Mouse (Mus musculus) CH12.LX (cell line): ENCODE measurements around the gene Ints7. TPM values are rescaled to one million over a fixed set of nuclear protein-coding genes. Genes with fewer than 3 reads are reported as not detected.

Source experiments
- DNase-seq: peaks from one replicate; pipeline ENCODE4 v3.0.0-alpha.2; 2013; ENCODE audit errors: extremely low read depth
- H3K27ac ChIP-seq: 2 replicates; pipeline ENCODE4 v1.5.1; 2012; ENCODE audit warnings: low read depth, mild to moderate bottlenecking, control low read depth, moderate library complexity; ENCODE audit not compliant: insufficient read depth
- H3K27me3 ChIP-seq: replicated peaks from 2 replicates; pipeline ENCODE3; 2012; ENCODE audit warnings: inconsistent platforms
- H3K36me3 ChIP-seq, 2 experiments: replicated peaks in 1 of 2; 2 replicates each; pipeline versions ENCODE3 to v1.6.1; 2012; ENCODE audit warnings: inconsistent platforms in 1 of 2, low read length in 1 of 2, mild to moderate bottlenecking in 1 of 2, mixed read lengths in 1 of 2, moderate library complexity in 1 of 2; ENCODE audit not compliant: control insufficient read depth in 1 of 2, insufficient read depth in 1 of 2
- H3K4me1 ChIP-seq, 2 experiments: 2 replicates each; pipeline ENCODE4 v1.6.1; 2012; ENCODE audit warnings: inconsistent platforms in 1 of 2, moderate library complexity in 1 of 2; ENCODE audit not compliant: insufficient read depth in 2 of 2, control insufficient read depth in 1 of 2
- H3K4me2 ChIP-seq: 2 replicates; pipeline ENCODE4 v1.6.1; 2012; ENCODE audit warnings: low read depth, mild to moderate bottlenecking, control low read depth; ENCODE audit not compliant: poor library complexity, insufficient read depth, severe bottlenecking
- H3K4me3 ChIP-seq, 3 experiments: fragments of 150-350 bp in 1 of 3; sonication (generic) in 1 of 3; replicated peaks in 1 of 3; 2 replicates each; pipeline versions ENCODE3 to v1.5.1; 2011 to 2012; ENCODE audit warnings: low read depth in 2 of 3, low read length in 2 of 3, mild to moderate bottlenecking in 2 of 3, moderate library complexity in 2 of 3, control low read depth in 1 of 3, improper control_type of control experiment in 1 of 3, inconsistent platforms in 1 of 3, mixed read lengths in 1 of 3; ENCODE audit not compliant: poor library complexity in 1 of 3
- H3K79me2 ChIP-seq: replicated peaks from 2 replicates; pipeline ENCODE4 v1.6.1; 2012; ENCODE audit warnings: mild to moderate bottlenecking, moderate library complexity; ENCODE audit not compliant: control insufficient read depth, poor library complexity, insufficient read depth, severe bottlenecking; ENCODE audit errors: extremely low read depth
- H3K9ac ChIP-seq: 2 replicates; pipeline ENCODE4 v1.6.1; 2012; ENCODE audit warnings: low read depth, mild to moderate bottlenecking, control low read depth, moderate library complexity; ENCODE audit not compliant: insufficient read depth
- H3K9me3 ChIP-seq: replicated peaks from 2 replicates; pipeline ENCODE3; 2012; ENCODE audit warnings: low read length, inconsistent platforms, mixed read lengths
- BHLHE40 ChIP-seq: IDR thresholded peaks from 2 replicates; pipeline ENCODE4 v1.6.1; 2011; ENCODE audit warnings: mild to moderate bottlenecking, low read depth, low read length, improper control_type of control experiment
- CHD1 ChIP-seq: IDR thresholded peaks from 2 replicates; pipeline ENCODE4 v1.6.1; 2012; ENCODE audit warnings: low read depth, low read length, improper control_type of control experiment, inconsistent platforms
- CHD2 ChIP-seq: IDR thresholded peaks from 2 replicates; pipeline ENCODE4 v1.6.1; 2011; ENCODE audit warnings: low read length, improper control_type of control experiment
- E2F4 ChIP-seq: IDR thresholded peaks from 2 replicates; pipeline ENCODE4 v1.6.1; 2011; ENCODE audit warnings: low read depth, low read length, improper control_type of control experiment; ENCODE audit not compliant: insufficient replicate concordance
- EP300 ChIP-seq: IDR thresholded peaks from 2 replicates; pipeline ENCODE4 v1.6.1; 2011; ENCODE audit warnings: low read length, improper control_type of control experiment
- ETS1 ChIP-seq: conservative IDR thresholded peaks from 2 replicates; pipeline ENCODE4 v1.6.1; 2012; ENCODE audit warnings: low read depth, mild to moderate bottlenecking, inconsistent platforms, low read length, improper control_type of control experiment, moderate library complexity
- HCFC1 ChIP-seq: IDR thresholded peaks from 2 replicates; pipeline ENCODE4 v1.6.1; 2012; ENCODE audit warnings: low read depth, mild to moderate bottlenecking, inconsistent platforms, low read length, improper control_type of control experiment
- IRF4 ChIP-seq: IDR thresholded peaks from 2 replicates; pipeline ENCODE4 v1.6.1; 2014; ENCODE audit warnings: low read depth, mild to moderate bottlenecking, inconsistent platforms, low read length, improper control_type of control experiment
- JUND ChIP-seq: conservative IDR thresholded peaks from 2 replicates; pipeline ENCODE4 v1.6.1; 2011; ENCODE audit warnings: low read depth, low read length, improper control_type of control experiment
- MAX ChIP-seq: IDR thresholded peaks from 2 replicates; pipeline ENCODE4 v1.6.1; 2011; ENCODE audit warnings: low read length, improper control_type of control experiment
- MEF2A ChIP-seq: IDR thresholded peaks from 2 replicates; pipeline ENCODE4 v1.6.1; 2014; ENCODE audit warnings: low read depth, mild to moderate bottlenecking, inconsistent platforms, low read length, improper control_type of control experiment, borderline replicate concordance
- MXI1 ChIP-seq: IDR thresholded peaks from 2 replicates; pipeline ENCODE4 v1.6.1; 2011; ENCODE audit warnings: mild to moderate bottlenecking, low read depth, low read length, improper control_type of control experiment
- MYC ChIP-seq: IDR thresholded peaks from 2 replicates; pipeline ENCODE4 v1.6.1; 2011; ENCODE audit warnings: low read depth, mild to moderate bottlenecking, improper control_type of control experiment, low read length
- NELFE ChIP-seq: IDR thresholded peaks from 2 replicates; pipeline ENCODE4 v1.6.1; 2011; ENCODE audit warnings: low read depth, low read length, improper control_type of control experiment
- NRF1 ChIP-seq: IDR thresholded peaks from 2 replicates; pipeline ENCODE4 v1.6.1; 2014; ENCODE audit warnings: low read depth, mild to moderate bottlenecking, inconsistent platforms, low read length, improper control_type of control experiment, moderate library complexity
- PAX5 ChIP-seq: IDR thresholded peaks from 2 replicates; pipeline ENCODE4 v1.6.1; 2012; ENCODE audit warnings: low read length, inconsistent platforms, mixed read lengths
- POLR2A ChIP-seq: IDR thresholded peaks from 2 replicates; pipeline ENCODE4 v1.6.1; 2011; ENCODE audit warnings: low read depth, mild to moderate bottlenecking, improper control_type of control experiment, low read length
- POLR2AphosphoS2 ChIP-seq: IDR thresholded peaks from 2 replicates; pipeline ENCODE4 v1.6.1; 2011; ENCODE audit warnings: low read depth, low read length, improper control_type of control experiment
- RCOR1 ChIP-seq: conservative IDR thresholded peaks from 2 replicates; pipeline ENCODE4 v1.6.1; 2012; ENCODE audit warnings: low read depth, mild to moderate bottlenecking, inconsistent platforms, low read length, improper control_type of control experiment
- SIN3A ChIP-seq: IDR thresholded peaks from 2 replicates; pipeline ENCODE4 v1.6.1; 2012; ENCODE audit warnings: low read length, improper control_type of control experiment, inconsistent platforms
- SMC3 ChIP-seq: IDR thresholded peaks from 2 replicates; pipeline ENCODE4 v1.6.1; 2011; ENCODE audit warnings: low read depth, low read length, improper control_type of control experiment
- TCF12 ChIP-seq: IDR thresholded peaks from 2 replicates; pipeline ENCODE4 v1.6.1; 2014; ENCODE audit warnings: low read depth, mild to moderate bottlenecking, inconsistent platforms, low read length, improper control_type of control experiment
- UBTF ChIP-seq: IDR thresholded peaks from 2 replicates; pipeline ENCODE4 v1.6.1; 2012; ENCODE audit warnings: low read depth, mild to moderate bottlenecking, inconsistent platforms, low read length, improper control_type of control experiment, moderate library complexity
- USF2 ChIP-seq: conservative IDR thresholded peaks from 2 replicates; pipeline ENCODE4 v1.6.1; 2011; ENCODE audit warnings: low read depth, low read length, improper control_type of control experiment
- ZKSCAN1 ChIP-seq: IDR thresholded peaks from 2 replicates; pipeline ENCODE4 v1.6.1; 2012; ENCODE audit warnings: low read depth, inconsistent platforms, low read length, improper control_type of control experiment, borderline replicate concordance
- ZMIZ1 ChIP-seq: IDR thresholded peaks from 2 replicates; pipeline ENCODE4 v1.6.1; 2012; ENCODE audit warnings: low read depth, mild to moderate bottlenecking, inconsistent platforms, low read length, improper control_type of control experiment
- dilution Hi-C: fragments of 300-500 bp; cut with MboI; formaldehyde crosslinking; loops from 2 replicates; pipeline ENCODE4 v1.14.3; 2020; ENCODE audit warnings: low sequenced_read_pairs; ENCODE audit not compliant: extremely low pct_unique_long_range_greater_than_20kb, extremely low pct_ligation_motif_present
- in situ Hi-C: fragments of 300-500 bp; cut with MboI; formaldehyde crosslinking; loops from 3 replicates; pipeline ENCODE4 v1.14.3; 2019; ENCODE audit warnings: low sequenced_read_pairs, low pct_ligation_motif_present, low pct_unique_long_range_greater_than_20kb, mixed read lengths
- polyA plus RNA-seq: library from polyadenylated mRNA; unstranded; fragments of >175 nt; gene quantifications from 2 replicates; pipeline ENCODE4 v1.2.1, GENCODE M21; 2012; ENCODE audit warnings: low read depth; ENCODE audit not compliant: insufficient read length
- total RNA-seq, 2 experiments: library from RNA; depleted of rRNA; stranded (reverse); fragments of 300-350 nt in 1 of 2; fragments of >200 nt in 1 of 2; gene quantifications; 2 replicates each; pipeline ENCODE4 v1.2.3; 2012 to 2014

Gene Ints7
- total and polyA plus RNA-seq, 3 experiments: 30.4 to 58.8 (median 50.5) TPM

- DNase-seq: peak; percentile 86
- dilution Hi-C loops: no loop called here
- H3K27me3 ChIP-seq: no peaks in the 10 kb centered on the region
- in situ Hi-C loops: loop anchor here (5.0 kb wide), 1 partner anchor 237 kb away; no protein-coding TSS in a partner anchor
- peaks cover 9 to 48% of the 10 kb centered on the region in 2 experiments for H3K4me1 ChIP-seq
- H3K9me3 ChIP-seq: peaks cover 8% of the 10 kb centered on the region
- peak overlapping the region; percentile 98 for H3K4me2 ChIP-seq
- TF ChIP-seq NRF1: peak; percentile 41; the same call in 1 of the 2 replicates
- TF ChIP-seq TCF12: no peak
- no peak; the same call in 1 of the 2 replicates for TF ChIP-seq MEF2A
- TF ChIP-seq SMC3: no peak
- TF ChIP-seq SIN3A: no peak; the same call in none of the 2 replicates
- TF ChIP-seq RCOR1: 0 out of 2 replicates have a peak, but pooled peaks have one; percentile 23
- peak; percentile 21; the same call in 1 of the 2 replicates for TF ChIP-seq POLR2A
- TF ChIP-seq IRF4: no peak; the same call in 1 of the 2 replicates
- 0 out of 2 replicates have a peak, but pooled peaks have one; percentile 22 for TF ChIP-seq E2F4
- peak; percentile 92 for TF ChIP-seq CHD2
- TF ChIP-seq MXI1: peak; percentile 91
- TF ChIP-seq NELFE: peak; percentile 53; the same call in 1 of the 2 replicates
- peak; percentile 9; the same call in 1 of the 2 replicates for TF ChIP-seq HCFC1
- TF ChIP-seq EP300: peak; percentile 14; the same call in 1 of the 2 replicates
- TF ChIP-seq USF2: no peak
- 0 out of 2 replicates have a peak, but pooled peaks have one; percentile 30 for TF ChIP-seq ETS1
- peak; percentile 55 for TF ChIP-seq BHLHE40
- no peak; the same call in 1 of the 2 replicates for TF ChIP-seq CHD1
- TF ChIP-seq MYC: peak; percentile 84
- TF ChIP-seq PAX5: no peak
- TF ChIP-seq POLR2AphosphoS2: no peak
- no peak for TF ChIP-seq ZKSCAN1
- TF ChIP-seq ZMIZ1: peak; percentile 34
- TF ChIP-seq UBTF: no peak
- TF ChIP-seq JUND: no peak
- peak; percentile 56 for TF ChIP-seq MAX
- TF ChIP-seq, all 38 proteins: peak for 14
- Histone ChIP-seq H3K27ac (peak overlapping the region; percentile 81), H3K4me3 (peak overlapping the region; percentile 89 to 96 (median 90)), H3K9ac (peak overlapping the region; percentile 82), H3K79me2 (peaks cover 78% of the 10 kb centered on the region), H3K36me3 (peaks cover 5 to 35% of the 10 kb centered on the region in 2 experiments)
These were observed 472 bp upstream of the Ints7 start for GRCm38 (mm10) chr1:191574871-191575457.
